Mouse (Mus musculus): ENCODE results near the gene Ccdc187. TPM values are rescaled to one million over a fixed set of nuclear protein-coding genes. Genes with fewer than 3 reads are reported as not detected.

Gene Ccdc187
- total RNA-seq, 2 experiments from 2014 or later: 0.60 to 1.2 TPM

GRCm38 (mm10) chr2:26316576-26317246 is 22.4 kb upstream of the Ccdc187 start:
- DNase-seq (ENCODE audit: low spot score in 2 of 2): no peak

- DNase-seq (ENCODE audit: low spot score in 2 of 2): no peak
Measured at GRCm38 (mm10) chr2:26315925-26316311, 21.6 kb upstream of the Ccdc187 start.

- DNase-seq (ENCODE audit: low spot score in 2 of 2): peak; percentile 76 to 78
Measured at GRCm38 (mm10) chr2:26315072-26315924, 20.9 kb upstream of the Ccdc187 start, which contains the start of gene Gpsm1. Gpsm1 (plus strand) TSS chr2:26315515.

DNA sequence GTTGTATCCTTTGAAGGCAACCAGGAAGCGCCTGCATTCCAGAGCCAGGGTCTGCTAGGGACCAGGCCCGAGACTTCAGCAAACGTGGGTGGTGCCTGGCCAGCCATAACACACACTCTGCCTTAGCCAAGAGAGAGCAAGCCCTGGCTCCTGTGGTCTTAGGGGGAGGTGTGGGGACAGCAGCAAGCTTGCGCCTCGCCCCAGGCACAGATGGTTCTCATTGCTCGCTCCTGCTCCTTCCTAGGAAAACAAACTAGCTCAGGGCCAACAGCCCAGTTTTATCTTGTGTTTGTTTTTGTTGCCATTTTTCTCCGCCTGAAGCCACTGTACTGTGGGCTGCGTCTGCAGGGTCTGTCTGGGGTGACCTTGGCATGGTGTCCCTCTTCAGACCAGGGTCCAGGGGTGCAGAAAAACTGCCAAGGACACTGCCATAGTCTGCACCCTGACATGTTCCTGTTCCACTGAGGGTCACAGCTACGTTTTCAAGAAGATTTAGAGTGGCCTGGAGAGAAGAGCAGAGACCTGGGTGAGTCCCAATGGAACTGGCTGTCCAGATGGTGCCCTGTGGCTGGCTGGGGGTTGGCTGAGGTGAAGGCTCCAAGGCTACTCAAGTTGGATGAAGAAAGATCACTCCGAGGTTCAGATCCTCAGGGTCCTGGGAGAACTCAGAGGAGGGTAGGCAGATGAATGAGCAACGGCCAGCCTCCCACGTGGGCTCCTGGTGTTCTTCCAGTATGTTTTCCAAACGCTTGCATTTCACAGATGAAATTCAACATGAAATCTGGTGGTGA is 20.1 kb upstream of the Ccdc187 start:
- DNase-seq (ENCODE audit: low spot score in 2 of 2): no peak

GRCm38 (mm10) chr2:26313394-26313793 is 19.0 kb upstream of the Ccdc187 start:
- DNase-seq (ENCODE audit: low spot score in 2 of 2): no peak

- DNase-seq (ENCODE audit: low spot score in 2 of 2): no peak
Measured at GRCm38 (mm10) chr2:26312812-26313211, 18.5 kb upstream of the Ccdc187 start.

GRCm38 (mm10) chr2:26311936-26312335 is 17.6 kb upstream of the Ccdc187 start:
- DNase-seq (ENCODE audit: low spot score in 2 of 2): no peak

DNA sequence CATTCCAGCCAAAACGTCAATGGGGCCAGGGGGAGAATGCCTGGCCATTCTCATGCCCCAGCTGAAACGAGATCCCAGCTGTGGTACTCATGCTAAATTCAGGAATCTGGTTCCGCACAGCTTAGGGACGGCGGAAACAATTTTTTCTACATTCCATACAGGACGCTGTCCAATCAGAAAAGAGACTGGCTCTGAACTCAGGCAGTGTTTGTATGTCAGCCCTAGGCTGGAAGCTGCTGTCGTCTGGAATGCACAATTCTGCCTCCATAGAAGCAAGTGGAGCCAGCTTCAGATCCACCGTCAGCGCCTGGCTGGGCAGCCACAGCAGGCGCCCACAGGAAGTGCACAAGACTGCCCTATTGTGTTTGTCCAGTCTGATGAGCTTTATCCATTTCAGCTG is 15.4 kb upstream of the Ccdc187 start:
- no peak for DNase-seq (ENCODE audit: low spot score in 2 of 2)

GRCm38 (mm10) chr2:26306702-26307101 is 12.3 kb upstream of the Ccdc187 start:
- no peak for DNase-seq (ENCODE audit: low spot score in 2 of 2)

DNA sequence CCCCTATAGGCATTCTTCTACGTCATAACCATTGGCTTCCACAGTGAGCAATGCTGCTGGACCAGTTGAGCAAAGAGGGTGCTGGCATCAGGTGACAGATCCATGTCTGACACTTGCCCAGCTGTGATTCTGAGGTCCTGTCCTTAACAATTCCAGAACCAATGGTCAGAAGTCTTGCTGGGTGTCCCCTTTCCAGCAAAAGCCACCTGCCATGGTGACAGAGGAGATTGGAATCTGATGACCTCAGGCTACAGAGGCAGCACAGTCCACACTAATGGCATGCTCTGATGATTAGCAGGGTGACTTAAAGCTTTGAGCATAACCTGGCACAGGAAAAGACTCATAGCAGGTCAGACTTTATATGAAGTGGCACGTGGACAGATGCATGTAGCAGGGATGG is 11.2 kb upstream of the Ccdc187 start:
- DNase-seq (ENCODE audit: low spot score in 2 of 2): no peak

DNA sequence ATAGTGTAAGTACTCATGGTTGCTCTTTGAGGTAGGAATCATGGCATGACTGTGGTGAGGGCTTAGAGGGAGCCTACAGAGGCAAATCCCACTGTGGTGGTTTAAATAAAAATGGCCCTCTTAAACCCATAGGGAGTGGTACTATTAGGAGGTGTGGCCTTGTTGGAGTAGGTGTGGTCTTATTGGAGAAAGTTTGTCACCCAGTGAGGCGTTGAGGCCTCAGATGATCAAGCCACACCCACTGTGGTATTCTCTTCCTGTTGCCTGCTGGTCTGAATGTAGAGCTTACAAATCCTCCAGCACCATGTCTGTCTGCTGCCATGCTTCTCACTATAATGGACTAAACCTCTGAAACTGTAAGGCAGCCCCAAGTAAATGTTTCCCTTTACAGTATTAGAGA is 10.4 kb upstream of the Ccdc187 start:
- DNase-seq (ENCODE audit: low spot score in 2 of 2): no peak

GRCm38 (mm10) chr2:26302005-26302503 is 7.7 kb upstream of the Ccdc187 start:
- no peak for DNase-seq (ENCODE audit: low spot score in 2 of 2)

- peak; percentile 91 to 93 for DNase-seq (ENCODE audit: low spot score in 2 of 2)
Measured at GRCm38 (mm10) chr2:26300808-26301174, 6.4 kb upstream of the Ccdc187 start.

DNA sequence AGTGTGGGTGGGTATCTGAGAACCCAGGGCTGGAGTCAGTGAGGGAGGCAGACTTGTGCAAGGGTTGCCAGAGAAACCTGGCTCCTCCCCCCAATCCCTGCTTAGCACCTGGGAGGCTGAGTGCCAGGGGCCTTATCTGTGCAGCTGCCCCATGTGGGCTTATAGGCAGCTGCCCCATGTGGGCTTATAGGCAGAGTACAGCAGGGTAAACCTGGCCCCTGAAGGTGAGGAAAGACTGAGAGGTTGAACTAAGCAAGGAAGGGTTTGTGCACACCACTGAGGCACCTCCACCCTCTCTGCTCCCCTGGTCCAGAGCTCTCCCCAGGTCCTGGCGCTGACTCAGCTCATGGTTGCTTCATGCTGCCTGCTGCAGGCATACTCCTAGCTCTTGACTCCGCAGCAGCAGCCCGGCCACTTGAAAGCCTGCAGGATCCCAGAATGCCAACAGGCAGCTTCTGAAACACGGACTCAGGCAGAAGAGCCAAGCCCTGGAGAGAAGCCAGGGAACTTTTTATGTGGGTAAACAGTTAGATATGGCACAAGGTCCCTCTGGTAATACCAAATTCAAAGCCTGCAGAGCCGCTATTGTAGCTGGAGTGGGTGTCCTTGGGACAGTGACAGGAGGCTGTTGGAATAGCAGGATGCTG is 5.9 kb upstream of the Ccdc187 start:
- peak in 1 of 2 experiments; percentile 52 for DNase-seq (ENCODE audit: low spot score in 2 of 2)

DNA sequence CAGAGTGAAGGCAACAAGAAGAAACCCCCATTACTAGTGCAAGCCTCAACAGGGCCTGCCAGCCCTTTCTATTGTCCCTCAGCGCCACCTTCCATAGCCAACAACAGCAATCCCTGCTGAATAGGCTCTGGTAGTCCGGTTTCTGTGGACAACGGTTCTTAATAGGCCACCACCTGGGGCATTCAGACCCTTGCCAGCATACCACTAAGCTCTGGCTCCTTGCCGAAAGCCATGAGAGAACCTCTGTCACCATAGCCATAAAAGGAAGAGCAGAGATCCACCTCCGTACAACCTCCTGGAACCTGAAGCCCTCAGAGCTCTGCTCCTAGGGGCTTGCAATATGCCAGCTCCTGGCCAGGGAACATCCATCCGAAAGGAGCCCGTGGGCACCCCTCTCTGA is 5.0 kb upstream of the Ccdc187 start:
- no peak for DNase-seq (ENCODE audit: low spot score in 2 of 2)

DNA sequence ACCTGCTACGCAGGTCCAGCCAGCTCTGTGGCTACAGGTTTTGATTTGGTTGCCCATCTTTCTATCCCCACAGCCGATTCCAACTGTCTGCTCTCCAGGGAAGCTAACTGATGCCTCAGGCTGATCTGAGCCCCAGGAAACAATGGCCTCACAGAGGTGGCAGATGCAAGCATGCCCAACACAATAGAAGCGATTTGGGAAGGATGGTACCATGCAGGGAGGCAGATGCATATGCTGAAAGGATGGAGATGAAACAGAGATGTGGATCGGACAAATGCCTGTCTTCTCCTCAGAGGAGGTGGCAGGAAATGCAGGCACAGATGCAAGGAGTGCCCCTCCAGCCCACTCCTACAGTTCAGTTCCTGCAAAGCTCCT is 4.5 kb upstream of the Ccdc187 start:
- peak in 1 of 2 experiments; percentile 16 for DNase-seq (ENCODE audit: low spot score in 2 of 2)

DNA sequence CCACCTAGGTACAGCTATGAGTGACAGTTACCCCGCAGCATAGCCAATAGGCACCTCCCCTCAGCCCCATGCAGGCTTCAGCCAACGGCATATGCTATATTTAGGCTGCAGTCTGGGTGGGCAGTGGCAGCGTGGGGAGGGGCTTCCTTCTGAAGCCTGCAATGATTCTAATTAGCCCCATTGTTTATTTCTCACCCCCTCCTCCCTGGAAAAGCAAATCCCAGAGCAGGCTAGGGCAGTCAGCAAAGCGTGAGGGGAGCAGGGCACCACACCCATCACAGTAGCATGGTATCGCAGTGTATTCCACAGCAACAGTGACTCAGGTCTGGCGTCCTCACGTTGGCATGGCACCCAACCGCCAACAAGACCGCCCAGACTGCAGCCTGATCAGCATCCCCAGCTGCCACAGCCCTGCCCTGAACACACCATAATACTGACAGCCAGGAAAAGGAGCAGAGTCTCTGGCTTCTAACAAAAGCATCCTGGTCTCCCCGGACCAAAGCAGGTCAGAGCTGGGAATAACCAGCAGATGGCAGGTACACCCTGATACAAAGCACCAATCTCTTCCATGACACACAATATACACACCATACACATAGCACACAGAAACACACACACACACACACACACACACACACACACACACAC is 4.0 kb upstream of the Ccdc187 start:
- peak; percentile 65 to 70 for DNase-seq (ENCODE audit: low spot score in 2 of 2)

- DNase-seq (ENCODE audit: low spot score in 2 of 2): peak; percentile 70 to 83
Measured at GRCm38 (mm10) chr2:26296606-26297195, 2.3 kb upstream of the Ccdc187 start.

DNA sequence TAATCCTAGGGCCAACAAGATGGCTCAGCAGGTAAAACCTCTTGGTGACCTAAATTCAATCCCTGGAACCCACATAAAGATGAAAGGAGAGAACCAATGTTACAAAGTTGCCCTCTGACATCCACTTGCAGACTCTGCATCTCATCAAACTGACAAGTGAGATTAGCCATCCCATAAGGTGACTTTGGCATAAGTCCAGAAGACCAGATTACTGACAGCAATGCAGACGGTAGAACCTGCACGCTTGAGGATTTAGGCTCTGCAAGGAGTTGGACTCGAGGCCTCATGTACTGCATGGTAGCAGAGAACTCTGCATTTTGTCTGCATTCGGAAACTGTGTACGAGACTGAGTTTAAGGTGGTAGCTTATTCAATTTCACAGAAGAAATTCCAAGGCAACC is 4.2 kb downstream of the Ccdc187 start:
- no peak for DNase-seq (ENCODE audit: low spot score in 2 of 2)

- DNase-seq (ENCODE audit: low spot score in 2 of 2): no peak
Measured at GRCm38 (mm10) chr2:26286391-26286790, 8.0 kb downstream of the Ccdc187 start.

Data from layer of hippocampus, postnatal 14 days (tissue).